Mouse (Mus musculus) B cell, adult 62 days (primary cell): ENCODE measurements around the gene Pola2. TPM values are rescaled to one million over a fixed set of nuclear protein-coding genes. Genes with fewer than 3 reads are reported as not detected.

ENCODE experiments used
- total RNA-seq: library from RNA; stranded (reverse); gene quantifications from 4 replicates; pipeline ENCODE4 v1.2.4, GENCODE M21; 2023

Gene Pola2
- total RNA-seq: 70.0 to 82.8 TPM (median 72.2 TPM) in 4 replicates

GRCm38 (mm10) chr19:5963883-5964562 lies at the start of gene Pola2:
Pola2 (minus strand) TSS chr19:5964202.

DNA sequence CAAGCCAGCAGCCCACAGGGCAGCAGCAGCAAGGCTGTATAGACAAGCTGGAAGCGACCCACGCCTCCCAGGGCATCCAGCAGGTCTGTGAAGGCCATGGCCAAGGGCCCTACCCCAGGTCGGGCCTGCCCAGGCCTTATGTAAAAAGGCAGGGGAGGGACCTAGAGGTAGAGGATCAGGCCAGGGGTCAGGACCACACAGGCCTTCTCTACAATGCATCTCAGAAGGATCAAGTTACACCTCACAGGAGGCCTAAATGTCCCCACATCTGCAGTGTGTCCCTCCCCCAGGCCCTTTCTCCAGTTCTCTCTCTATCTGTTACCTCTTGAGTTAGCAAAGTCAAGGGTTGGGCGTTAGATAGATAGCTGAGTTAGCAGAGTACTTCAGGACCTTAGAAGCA lies 22.0 kb upstream of the Pola2 start, which contains the start of gene Slc22a20:
Gene Slc22a20, minus strand, starts transcription at position 101 of the 400 bp plus-strand sequence.

DNA sequence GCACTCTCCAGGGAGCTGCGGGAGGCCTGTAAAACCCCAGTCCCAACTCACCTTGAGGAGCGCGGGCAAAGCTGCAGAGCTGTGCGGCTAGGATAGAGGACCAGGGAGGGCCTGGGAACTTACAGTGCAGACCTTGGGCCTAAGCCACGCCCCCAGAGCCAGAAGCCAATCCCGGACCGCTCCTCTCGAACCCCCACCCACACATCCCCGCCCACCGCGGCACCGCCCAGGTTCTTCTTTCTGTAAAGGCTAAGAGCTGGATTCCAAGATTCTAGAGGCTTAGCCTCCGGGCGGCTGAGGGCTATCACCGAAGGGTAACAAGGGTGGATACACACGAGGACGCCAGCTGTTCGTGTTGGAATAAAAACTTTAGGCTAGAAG lies 39.3 kb downstream of the Pola2 start, which contains the start of gene Cdc42ep2:
Gene Cdc42ep2, minus strand, starts transcription at position 104 of the 381 bp plus-strand sequence.

GRCm38 (mm10) chr19:5913007-5913719 lies 50.8 kb downstream of the Pola2 start, which contains the start of gene Dpf2:
Dpf2 (minus strand) TSS chr19:5913010.

DNA sequence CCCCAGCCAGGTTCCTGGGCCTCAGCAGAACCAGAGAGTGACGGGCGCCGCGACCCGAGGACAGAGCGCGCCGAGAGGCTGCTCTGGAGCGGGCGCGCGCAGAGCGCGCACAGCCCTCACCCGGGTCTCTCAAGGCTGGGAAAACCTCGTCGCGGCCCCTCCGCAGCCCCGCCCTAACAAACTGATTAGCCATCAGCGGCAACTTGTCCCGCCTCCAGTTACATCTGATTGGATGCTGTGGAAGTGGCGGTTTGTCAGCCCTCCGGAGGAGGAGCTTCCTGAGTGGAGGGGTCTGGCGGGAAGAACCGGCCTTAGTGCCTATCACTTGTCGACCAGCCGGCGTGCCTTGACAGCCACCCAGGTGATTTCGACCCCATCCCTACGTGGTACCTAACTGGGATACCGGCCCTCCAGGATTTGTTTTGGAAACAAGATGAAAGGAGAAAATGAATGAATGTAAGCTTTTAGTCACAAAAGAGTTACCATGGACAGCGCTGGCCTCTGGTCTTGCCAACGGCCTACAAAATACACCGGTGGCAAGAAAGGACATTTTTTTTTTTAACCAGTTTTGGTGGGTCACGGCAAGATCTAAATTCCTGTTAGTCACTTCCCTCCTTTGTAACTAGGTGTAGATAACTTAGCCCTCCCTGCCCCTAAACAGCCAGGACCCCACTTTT lies 69.9 kb downstream of the Pola2 start, which contains the start of gene Tigd3:
Gene Tigd3, minus strand, starts transcription at position 148 of the 677 bp plus-strand sequence.

Other genes with a start within 250 kb of the Pola2 start
- 50.4 to 54.6 TPM (median 51.6 TPM) in 4 replicates for gene Ehbp1l1, start 237.9 kb downstream of the Pola2 start, total RNA-seq
- 18.2 to 22.6 TPM (median 21.3 TPM) in 4 replicates for gene Fam89b, start 234.5 kb downstream of the Pola2 start, total RNA-seq
- gene Ltbp3, start 223.3 kb downstream of the Pola2 start, total RNA-seq: not detected in 4 replicates
- 78.0 to 85.4 TPM (median 79.7 TPM) in 4 replicates for gene Scyl1, start 192.8 kb downstream of the Pola2 start, total RNA-seq
- gene Frmd8, start 88.9 kb downstream of the Pola2 start, total RNA-seq: 33.0 to 43.6 TPM (median 39.5 TPM) in 4 replicates
- 17.1 to 24.8 TPM (median 22.9 TPM) in 4 replicates for gene Slc25a45, start 86.4 kb downstream of the Pola2 start, total RNA-seq
- 1.8 to 2.4 TPM (median 2.4 TPM) in 4 replicates for gene Tigd3, start 70.1 kb downstream of the Pola2 start, total RNA-seq
- gene Dpf2, start 51.2 kb downstream of the Pola2 start, total RNA-seq: 146 to 167 TPM (median 148 TPM) in 4 replicates
- gene Cdc42ep2, start 39.4 kb downstream of the Pola2 start, total RNA-seq: 0.15 to 0.43 TPM (median 0.15 TPM) in 3 of 4 replicates, not detected in the other
- gene Slc22a20, start 21.9 kb upstream of the Pola2 start, total RNA-seq: not detected in 4 replicates
- gene Capn1, start 51.7 kb upstream of the Pola2 start, total RNA-seq: 72.1 to 103 TPM (median 80.6 TPM) in 4 replicates
- gene Syvn1, start 82.4 kb upstream of the Pola2 start, total RNA-seq: 154 to 181 TPM (median 166 TPM) in 4 replicates
- 15.2 to 17.2 TPM (median 15.8 TPM) in 4 replicates for gene Mrpl49, start 93.6 kb upstream of the Pola2 start, total RNA-seq
- gene Fau, start 93.6 kb upstream of the Pola2 start, total RNA-seq: 3,352 to 3,577 TPM (median 3,439 TPM) in 4 replicates
- 10.8 to 13.2 TPM (median 12.5 TPM) in 4 replicates for gene Znhit2, start 97.0 kb upstream of the Pola2 start, total RNA-seq
- 9.1 to 13.6 TPM (median 10.5 TPM) in 4 replicates for gene Tm7sf2, start 104.2 kb upstream of the Pola2 start, total RNA-seq
- 94.8 to 109 TPM (median 102 TPM) in 4 replicates for gene Vps51, start 113.0 kb upstream of the Pola2 start, total RNA-seq
- gene Tmem262, start 115.8 kb upstream of the Pola2 start, total RNA-seq: not detected in 4 replicates
- gene Gm28374, start 118.1 kb upstream of the Pola2 start, total RNA-seq: not detected in 4 replicates
- 50.9 to 56.9 TPM (median 54.3 TPM) in 4 replicates for gene Zfpl1, start 120.8 kb upstream of the Pola2 start, total RNA-seq
- 1.4 to 2.8 TPM (median 1.8 TPM) in 4 replicates for gene Cdca5, start 120.8 kb upstream of the Pola2 start, total RNA-seq
- gene AC131692.1, start 130.2 kb upstream of the Pola2 start, total RNA-seq: 0.81 TPM in 1 of 4 replicates, not detected in the others
- gene Naaladl1, start 141.6 kb upstream of the Pola2 start, total RNA-seq: not detected in 4 replicates
- 6.4 to 8.9 TPM (median 8.8 TPM) in 4 replicates for gene Sac3d1, start 154.4 kb upstream of the Pola2 start, total RNA-seq
- gene Snx15, start 164.1 kb upstream of the Pola2 start, total RNA-seq: 31.0 to 37.8 TPM (median 33.7 TPM) in 4 replicates
- gene Batf2, start 176.8 kb upstream of the Pola2 start, total RNA-seq: not detected in 4 replicates
- gene Arl2, start 177.3 kb upstream of the Pola2 start, total RNA-seq: 27.2 to 31.2 TPM (median 29.9 TPM) in 4 replicates
- not detected in 4 replicates for gene Majin, start 220.2 kb upstream of the Pola2 start, total RNA-seq